In genomic region chr7:90461441-90461840, GRCm38 (mm10) we compare ENCODE assay signal across 15 mouse cellular contexts. TPM values are rescaled to one million over a fixed set of nuclear protein-coding genes. Genes with fewer than 3 reads are reported as not detected.
"Had no signal": no experiment of that assay in that cellular context is flagged by ENCODE, and none has a peak within 500 bp of the region (broad histone marks: within the 10 kb centered on the region; RNA-seq: fewer than 3 reads in every experiment).

No protein-coding gene starts in this region.

- H3K27me3 ChIP-seq: midbrain, embryonic 15.5 days; neural tube, embryonic 13.5 days had no signal

- H3K9me3 ChIP-seq: limb, embryonic 10.5 days; limb, embryonic 13.5 days; midbrain, embryonic 15.5 days; neural tube, embryonic 13.5 days had no signal

- H3K27ac ChIP-seq: kidney, postnatal 0 days; layer of hippocampus, adult 2 months; limb, embryonic 10.5 days; limb, embryonic 13.5 days; macrophage; midbrain, embryonic 15.5 days; neural tube, embryonic 13.5 days had no signal

- H3K4me3 ChIP-seq: layer of hippocampus, adult 2 months; limb, embryonic 10.5 days; limb, embryonic 13.5 days; midbrain, embryonic 15.5 days; myocyte; neural tube, embryonic 13.5 days had no signal

- H3K4me2 ChIP-seq: midbrain, embryonic 15.5 days; neural tube, embryonic 13.5 days had no signal

- H3K9ac ChIP-seq: limb, embryonic 13.5 days; lung, embryonic 14.5 days; midbrain, embryonic 15.5 days; neural tube, embryonic 13.5 days had no signal

- DNase-seq: layer of hippocampus, adult 9-11 months; right cerebral cortex, postnatal 25 days had no signal

- H3K36me3 ChIP-seq: limb, embryonic 10.5 days; midbrain, embryonic 15.5 days; neural tube, embryonic 13.5 days had no signal

- ATAC-seq: midbrain, embryonic 15.5 days had no signal

RNA-seq across cellular contexts. Expression of gene Dlg2, which starts 15.0 kb away (rescaled TPM):
- polyA plus RNA-seq: liver, adult 2 months had no signal

RNA-seq across cellular contexts. Expression of gene Ccdc89, which starts 35.1 kb away (rescaled TPM):
- total RNA-seq: megakaryocyte, adult 5-6 weeks; monocyte, adult 5-6 weeks; neutrophil, adult 5-6 weeks had no signal
